Mouse (Mus musculus) forebrain, embryonic 15.5 days (tissue): ENCODE data around the gene Gm49403. TPM values are rescaled to one million over a fixed set of nuclear protein-coding genes. Genes with fewer than 3 reads are reported as not detected.
"Not testable (repeated sequence)": the region's sequence is repeated elsewhere in the genome, so short reads cannot be mapped to it uniquely, and the experiment has no call there.

Experiments
- ATAC-seq: fragments of 200-750 bp; cut with Nextera tagmentation; replicated peaks from 2 replicates; pipeline ENCODE4 v1.8.0; 2017; ENCODE audit warnings: mild to moderate bottlenecking, moderate TSS enrichment, moderate library complexity
- H3K27ac ChIP-seq: fragments of 300-500 bp; sonication (generic); replicated peaks from 2 replicates; pipeline ENCODE4 v1.5.1; 2015; ENCODE audit warnings: mild to moderate bottlenecking, inconsistent platforms
- H3K27me3 ChIP-seq: fragments of 300-500 bp; sonication (generic); 2 replicates; pipeline ENCODE4 v1.6.1; 2015; ENCODE audit warnings: inconsistent platforms
- H3K36me3 ChIP-seq: fragments of 300-500 bp; sonication (generic); 2 replicates; pipeline ENCODE4 v1.6.1; 2015; ENCODE audit warnings: mild to moderate bottlenecking, inconsistent platforms
- H3K4me1 ChIP-seq: fragments of 300-500 bp; sonication (generic); 2 replicates; pipeline ENCODE4 v1.6.1; 2015; ENCODE audit warnings: inconsistent platforms
- H3K4me2 ChIP-seq: fragments of 300-500 bp; sonication (generic); replicated peaks from 2 replicates; pipeline ENCODE4 v1.6.1; 2015; ENCODE audit warnings: mild to moderate bottlenecking, inconsistent platforms
- H3K4me3 ChIP-seq: fragments of 300-500 bp; sonication (generic); 2 replicates; pipeline ENCODE4 v1.5.1; 2015; ENCODE audit warnings: mild to moderate bottlenecking, inconsistent platforms
- H3K9ac ChIP-seq: fragments of 300-500 bp; sonication (generic); replicated peaks from 2 replicates; pipeline ENCODE4 v1.6.1; 2015; ENCODE audit warnings: mild to moderate bottlenecking, inconsistent platforms
- H3K9me3 ChIP-seq: fragments of 300-500 bp; sonication (generic); 2 replicates; pipeline ENCODE4 v1.6.1; 2016; ENCODE audit warnings: inconsistent platforms
- WGBS: fragments of 180-500 bp; shearing (Covaris S2); methylation state at CpG from one replicate; pipeline ENCODE4 v1.1.7; 2015; ENCODE audit warnings: mixed read lengths; 5-methylcytosine and 5-hydroxymethylcytosine counted together
- polyA plus RNA-seq: library from polyadenylated mRNA; unstranded; fragments of >200 nt; fragmentation: Nextera tagmentation; extraction: Ambion mirVana; gene quantifications from 2 replicates; pipeline ENCODE4 v1.2.1, GENCODE M21; 2015

Gm49403 gene
- polyA plus RNA-seq, result not detected in 2 replicates

DNA sequence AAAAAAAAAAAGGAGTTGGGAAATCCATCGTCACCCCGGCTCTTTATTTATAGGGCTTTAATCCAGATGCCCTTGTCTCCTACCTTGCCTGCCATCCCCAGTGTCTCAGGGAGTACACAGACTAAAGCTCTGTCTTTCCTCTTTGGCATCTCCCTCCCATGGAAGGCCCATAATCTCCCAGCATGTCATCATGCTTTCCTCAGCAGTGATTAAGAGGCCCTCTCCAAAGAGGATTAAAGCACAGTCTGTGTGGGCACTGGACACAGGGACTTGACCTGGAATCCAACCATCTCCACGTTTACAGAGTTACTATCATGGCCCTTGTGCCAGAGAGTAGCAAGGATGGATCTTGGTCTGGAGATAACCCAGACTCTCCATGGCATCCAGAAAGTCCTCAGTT, at the start of gene Gm49403, which contains the start of gene Lbhd1:
TSS of gene Gm49403 (plus strand) at position 315 of the 400 bp plus-strand sequence.
TSS of gene Lbhd1 (plus strand) at position 117 of the 400 bp plus-strand sequence.
- no peak within 1 kb of the TSS for H3K4me2 ChIP-seq
- no peak for ATAC-seq
- H3K36me3 ChIP-seq, result no peaks in the 10 kb centered on the region
- H3K27me3 ChIP-seq, result no peaks in the 10 kb centered on the region
- H3K4me1 ChIP-seq, result peaks cover 24% of the 10 kb centered on the region
- no peak within 1 kb of the TSS for H3K4me3 ChIP-seq
- no peak within 1 kb of the TSS for H3K27ac ChIP-seq
- no peaks in the 10 kb centered on the region for H3K9me3 ChIP-seq
- 79% methylated on average over 3 of the region's 3 CpGs for WGBS
- H3K9ac ChIP-seq, result no peak within 1 kb of the TSS

DNA sequence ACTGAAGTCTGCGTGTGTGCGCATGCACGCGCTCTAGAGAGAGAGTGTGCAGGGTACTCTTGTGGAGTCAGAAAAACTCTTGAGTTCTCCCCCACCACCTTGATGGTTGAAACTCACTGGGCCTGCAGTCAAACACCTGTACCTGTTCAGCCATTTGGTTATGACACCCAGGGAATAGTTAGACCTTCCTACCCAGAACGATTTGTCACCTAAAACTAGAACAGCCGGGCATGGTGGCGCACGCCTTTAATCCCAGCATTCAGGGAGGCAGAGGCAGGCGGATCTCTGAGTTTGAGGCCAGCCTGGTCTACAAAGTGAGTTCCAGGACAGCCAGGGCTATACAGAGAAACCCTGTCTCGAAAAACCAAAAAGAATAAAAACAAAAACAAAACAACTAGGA, 47.4 kb upstream of the Gm49403 start:
- Histone ChIP-seq H3K4me1 (peaks cover 23% of the 10 kb centered on the region), H3K27ac (peak overlapping the region; percentile 98; the same call in 1 of the 2 replicates), H3K36me3 (peaks cover 44% of the 10 kb centered on the region), H3K4me2 (peak overlapping the region; percentile 71; the same call in 1 of the 2 replicates)
- H3K9ac ChIP-seq, H3K9me3 ChIP-seq, ATAC-seq, H3K27me3 ChIP-seq, H3K4me3 ChIP-seq: not testable (repeated sequence)
- 97% methylated on average over 10 of the region's 10 CpGs for WGBS

DNA sequence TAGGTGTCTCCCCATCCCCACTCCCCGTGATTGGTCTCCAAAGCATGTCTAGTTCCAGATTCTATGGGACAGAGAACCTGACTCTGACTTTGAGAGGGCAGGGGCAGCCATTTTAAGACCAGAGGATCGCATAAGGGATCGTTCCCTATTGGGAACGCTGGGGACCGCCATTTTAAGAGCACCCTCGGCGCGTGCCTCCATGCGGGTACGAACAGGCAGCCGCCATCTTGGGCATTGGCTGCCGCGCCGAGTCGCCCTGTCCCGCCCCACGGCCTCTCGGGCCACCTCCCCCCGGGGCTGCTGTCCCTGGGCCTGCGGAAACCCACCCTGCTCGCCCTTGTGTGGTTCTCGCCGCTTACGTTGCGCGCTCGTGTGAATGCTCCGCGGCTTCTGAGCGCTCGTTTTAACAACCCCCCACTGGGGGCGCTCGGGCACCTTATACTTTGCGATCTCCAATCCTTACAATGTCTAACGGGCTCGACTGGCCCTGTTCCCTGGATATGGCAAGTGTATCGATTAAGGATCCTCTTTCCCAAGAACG, 46.4 kb upstream of the Gm49403 start, which contains the start of gene Bscl2:
TSS of gene Bscl2 (plus strand) at position 217 of the 541 bp plus-strand sequence.
- Histone ChIP-seq H3K4me2 (peak within 1 kb of the TSS; percentile 71), H3K4me3 (peak within 1 kb of the TSS; percentile 60), H3K9me3 (no peaks in the 10 kb centered on the region), H3K27me3 (no peaks in the 10 kb centered on the region), H3K36me3 (peaks cover 40% of the 10 kb centered on the region), H3K27ac (peak within 1 kb of the TSS; percentile 98), H3K4me1 (peaks cover 25% of the 10 kb centered on the region), H3K9ac (peak within 1 kb of the TSS; percentile 75)
- ATAC-seq, result peak; percentile 71
- WGBS, result under 1% methylated on average over 38 of the region's 38 CpGs

DNA sequence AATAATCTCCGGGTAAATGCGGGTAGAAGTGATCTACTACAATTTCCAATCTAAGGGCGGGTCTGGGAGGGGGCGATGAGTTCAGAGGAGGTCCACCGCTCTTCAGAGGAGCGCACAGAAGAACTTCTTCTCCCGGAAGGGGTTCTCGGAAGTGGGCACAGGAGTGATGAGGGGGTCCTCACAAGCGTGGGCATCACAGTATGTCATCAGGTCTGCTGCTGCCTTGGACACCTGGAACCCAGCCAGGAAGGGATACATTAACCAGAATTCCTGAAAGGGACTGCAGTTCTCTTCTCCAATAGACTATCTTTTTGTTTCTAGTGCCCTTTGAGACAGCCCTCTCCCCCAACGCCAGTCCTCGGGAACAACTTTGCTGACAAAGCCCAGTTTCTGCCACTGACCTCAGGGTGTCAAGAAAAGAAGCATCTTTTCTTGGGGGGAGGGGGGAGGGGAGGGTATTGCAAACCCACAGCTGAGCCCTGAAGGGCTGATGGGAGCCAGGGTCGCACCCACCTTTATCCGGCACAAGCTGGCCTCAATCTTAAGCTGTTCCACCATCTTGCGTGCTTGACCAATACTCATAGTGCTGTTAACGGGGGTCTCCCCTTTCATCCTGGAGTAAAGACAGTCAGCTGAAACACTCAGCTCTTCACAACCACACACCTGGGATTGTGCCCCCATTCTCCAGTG, 45.5 kb upstream of the Gm49403 start:
- Histone ChIP-seq H3K4me2 (peak overlapping the region; percentile 71), H3K9me3 (no peaks in the 10 kb centered on the region), H3K4me3 (peak overlapping the region; percentile 60), H3K4me1 (peaks cover 25% of the 10 kb centered on the region), H3K36me3 (peaks cover 37% of the 10 kb centered on the region), H3K27me3 (no peaks in the 10 kb centered on the region), H3K9ac (peak overlapping the region; percentile 75), H3K27ac (peak overlapping the region; percentile 98)
- 8% methylated on average over 15 of the region's 15 CpGs for WGBS
- ATAC-seq, result peak; percentile 5; the same call in 1 of the 2 replicates

DNA sequence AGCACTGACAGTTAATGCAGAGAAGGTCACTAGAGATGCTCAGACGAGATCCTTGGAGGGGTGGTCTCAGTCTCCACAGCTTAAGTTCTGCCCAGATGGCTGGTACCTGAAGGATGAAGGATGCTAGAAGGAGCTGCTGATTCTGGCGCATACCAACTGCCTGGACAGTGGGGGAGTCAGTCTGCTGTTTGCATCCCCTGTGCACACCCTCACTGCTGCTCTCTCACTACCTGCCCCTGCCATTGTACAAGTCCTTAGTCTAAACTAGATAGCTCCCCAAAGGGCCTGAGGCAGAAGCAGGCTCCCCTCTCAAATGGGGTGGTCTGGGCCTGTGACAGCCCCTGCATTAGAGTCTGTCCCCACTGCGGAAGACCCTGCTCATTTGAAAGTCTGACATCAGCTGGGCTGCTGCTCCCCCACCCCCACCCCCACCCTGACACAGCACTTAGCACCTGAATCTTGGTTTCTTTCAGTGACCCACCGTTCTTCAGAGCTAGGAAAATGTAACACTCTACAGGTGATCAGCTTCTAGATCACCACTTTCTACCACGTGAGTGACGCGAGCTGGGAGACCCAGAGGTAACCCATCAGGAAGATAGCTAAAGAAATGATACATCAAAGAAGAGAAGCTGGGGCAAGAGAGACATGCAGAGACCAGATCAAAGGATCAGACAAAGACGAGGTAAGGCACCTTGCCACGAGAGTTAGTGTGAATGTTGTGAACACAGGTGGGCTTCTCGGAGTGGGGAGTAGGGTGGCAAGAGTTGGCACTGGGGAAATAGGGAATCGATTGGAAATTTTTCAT, 44.4 kb upstream of the Gm49403 start, which contains the start of gene Gng3:
TSS of gene Gng3 (minus strand) at position 92 of the 805 bp plus-strand sequence.
- Histone ChIP-seq H3K27ac (peak within 1 kb of the TSS; percentile 98), H3K36me3 (peaks cover 26% of the 10 kb centered on the region), H3K4me3 (peak within 1 kb of the TSS; percentile 60), H3K27me3 (no peaks in the 10 kb centered on the region), H3K9ac (peak within 1 kb of the TSS; percentile 75), H3K9me3 (no peaks in the 10 kb centered on the region), H3K4me2 (peak within 1 kb of the TSS; percentile 71), H3K4me1 (peaks cover 25% of the 10 kb centered on the region)
- peak; percentile 85 for ATAC-seq
- 27% methylated on average over 11 of the region's 11 CpGs for WGBS

DNA sequence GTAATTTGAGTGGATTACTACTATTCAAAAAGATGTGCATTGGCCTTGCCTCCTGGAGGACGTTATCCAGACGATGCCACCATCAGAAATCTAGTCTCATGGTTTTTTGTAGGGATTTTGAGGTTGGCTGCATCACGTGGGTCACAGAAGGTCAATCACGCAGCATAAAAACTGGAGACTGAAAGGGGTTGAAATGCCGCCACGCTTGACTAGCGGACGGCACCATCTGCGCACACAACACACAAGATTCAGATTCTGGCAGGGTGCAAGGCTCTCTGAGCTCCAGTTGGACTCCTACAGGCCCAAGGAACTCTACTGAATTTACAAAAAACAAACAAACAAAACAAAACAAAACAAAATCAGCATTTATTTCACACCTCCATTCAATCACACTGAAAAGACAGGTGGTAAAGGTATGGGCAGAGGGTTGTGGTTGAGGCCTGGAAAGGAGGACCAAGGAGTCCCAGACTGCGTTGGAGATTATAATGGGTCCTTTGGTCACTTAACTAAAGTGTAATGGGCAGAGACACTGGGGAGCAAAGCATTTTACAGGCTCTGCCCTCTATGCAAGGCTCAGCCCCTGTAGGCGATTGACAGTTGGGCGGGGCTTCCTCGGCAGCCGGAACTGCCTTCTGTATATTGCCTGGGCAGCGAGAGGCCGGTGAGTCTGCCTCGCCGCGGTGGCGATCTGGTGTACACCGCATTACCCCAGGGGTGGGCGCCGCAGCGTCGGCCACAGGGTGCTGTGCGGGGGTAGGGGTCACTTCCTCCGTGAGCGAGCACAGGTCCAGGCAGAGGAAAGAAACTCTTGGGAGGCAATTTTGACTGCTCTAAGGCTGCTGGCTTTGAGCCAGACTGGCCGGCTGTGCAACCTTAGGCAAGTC, 43.6 kb upstream of the Gm49403 start:
- ATAC-seq, result peak; percentile 32
- Histone ChIP-seq H3K9me3 (no peaks in the 10 kb centered on the region), H3K27me3 (no peaks in the 10 kb centered on the region), H3K27ac (peak overlapping the region; percentile 98), H3K9ac (peak overlapping the region; percentile 75), H3K4me3 (peak overlapping the region; percentile 60), H3K36me3 (peaks cover 18% of the 10 kb centered on the region), H3K4me2 (peak overlapping the region; percentile 71), H3K4me1 (peaks cover 25% of the 10 kb centered on the region)
- 13% methylated on average over 29 of the region's 29 CpGs for WGBS

DNA sequence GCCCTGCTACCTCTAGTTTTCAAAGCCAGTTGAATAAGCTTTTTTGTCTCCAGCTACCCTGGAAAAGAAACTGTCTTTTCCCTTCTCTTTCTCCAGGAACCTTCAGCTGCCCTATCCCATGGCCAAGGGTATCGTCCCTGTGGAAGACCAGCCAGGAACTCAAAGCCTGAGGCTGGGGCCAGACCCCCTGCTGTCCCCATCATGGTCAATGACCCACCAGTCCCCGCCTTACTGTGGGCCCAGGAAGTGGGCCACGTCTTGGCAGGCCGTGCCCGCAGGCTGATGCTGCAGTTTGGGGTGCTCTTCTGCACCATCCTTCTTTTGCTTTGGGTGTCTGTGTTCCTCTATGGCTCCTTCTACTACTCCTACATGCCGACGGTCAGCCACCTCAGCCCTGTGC, 42.7 kb upstream of the Gm49403 start:
- H3K4me2 ChIP-seq, result peak overlapping the region; percentile 71
- peaks cover 25% of the 10 kb centered on the region for H3K4me1 ChIP-seq
- H3K27ac ChIP-seq, result no peak overlapping the region; the same call in 1 of the 2 replicates

DNA sequence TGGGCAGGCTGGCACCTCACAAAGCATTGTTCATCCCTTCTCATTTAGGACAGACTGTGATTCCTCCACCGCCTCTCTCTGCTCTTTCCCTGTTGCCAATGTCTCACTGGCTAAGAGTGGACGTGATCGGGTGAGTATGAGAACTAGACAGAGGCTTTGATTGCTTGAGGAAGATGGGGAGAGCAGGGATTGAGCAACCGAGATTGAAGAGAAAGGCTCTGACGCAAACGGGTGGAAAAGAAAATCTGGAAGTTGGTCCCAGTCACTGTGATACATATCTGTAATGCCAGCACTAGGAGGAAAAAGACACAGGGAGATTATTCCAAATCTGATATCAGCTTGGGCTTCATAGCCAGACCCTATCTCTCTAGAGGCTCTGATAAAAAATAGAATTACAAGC, 40.8 kb upstream of the Gm49403 start:
- H3K27ac ChIP-seq, result no peak overlapping the region
- no peaks in the 10 kb centered on the region for H3K27me3 ChIP-seq
- H3K9me3 ChIP-seq, result no peaks in the 10 kb centered on the region
- H3K4me1 ChIP-seq, result peaks cover 25% of the 10 kb centered on the region
- WGBS, result 91% methylated on average over 6 of the region's 6 CpGs
- peaks cover 38% of the 10 kb centered on the region for H3K36me3 ChIP-seq
- H3K4me3 ChIP-seq, result no peak overlapping the region
- H3K9ac ChIP-seq, result no peak overlapping the region
- no peak for ATAC-seq
- H3K4me2 ChIP-seq, result no peak overlapping the region

More for the DNA sequence above, 42.7 kb upstream of the Gm49403 start:
- Histone ChIP-seq H3K27me3 (no peaks in the 10 kb centered on the region), H3K9me3 (no peaks in the 10 kb centered on the region), H3K36me3 (peaks cover 22% of the 10 kb centered on the region), H3K9ac (peak overlapping the region; percentile 75; the same call in 1 of the 2 replicates), H3K4me3 (peak overlapping the region; percentile 60)
- ATAC-seq, result no peak
- 94% methylated on average over 7 of the region's 7 CpGs for WGBS

DNA sequence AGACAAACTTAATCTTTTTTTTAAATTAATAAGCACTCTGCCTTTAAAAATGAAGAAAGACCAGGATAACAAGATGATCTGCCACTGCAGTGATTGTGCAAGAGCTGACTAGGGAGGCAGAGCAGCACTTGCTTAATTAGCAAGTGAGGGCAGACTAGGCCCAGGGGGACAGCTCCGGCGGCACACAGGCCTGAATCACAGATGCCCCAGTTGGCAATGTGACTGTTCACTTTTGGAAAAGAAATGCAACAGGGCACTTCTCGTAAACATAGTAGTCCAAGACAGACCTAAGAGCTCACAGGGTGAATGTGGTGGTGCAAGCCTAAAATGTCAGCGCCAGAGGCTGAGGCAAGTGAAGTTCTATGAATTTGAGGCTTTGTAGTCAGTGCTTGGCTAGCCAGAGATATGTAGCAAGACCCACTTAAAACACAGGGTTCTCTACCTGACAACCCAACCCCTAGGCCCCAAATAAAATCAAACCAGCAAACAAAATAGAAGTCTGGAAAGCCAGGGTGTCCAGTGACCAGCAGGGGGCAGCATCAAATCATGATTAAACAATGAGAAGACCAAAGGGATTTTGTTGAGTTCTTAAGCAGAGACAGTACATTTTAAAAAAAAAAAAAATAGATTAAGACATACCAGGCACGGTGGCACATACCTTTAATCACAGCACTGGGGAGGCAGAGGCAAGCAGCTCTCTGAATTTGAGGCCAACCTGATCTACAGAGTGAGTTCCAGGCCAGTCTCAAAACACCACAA, 39.2 kb upstream of the Gm49403 start:
- Histone ChIP-seq H3K27ac (no peak overlapping the region), H3K4me2 (no peak overlapping the region), H3K4me3 (no peak overlapping the region), H3K9me3 (no peaks in the 10 kb centered on the region), H3K36me3 (peaks cover 50% of the 10 kb centered on the region), H3K27me3 (no peaks in the 10 kb centered on the region), H3K4me1 (peaks cover 20% of the 10 kb centered on the region), H3K9ac (no peak overlapping the region)
- no peak for ATAC-seq
- WGBS, result 55% methylated on average over 5 of the region's 5 CpGs

DNA sequence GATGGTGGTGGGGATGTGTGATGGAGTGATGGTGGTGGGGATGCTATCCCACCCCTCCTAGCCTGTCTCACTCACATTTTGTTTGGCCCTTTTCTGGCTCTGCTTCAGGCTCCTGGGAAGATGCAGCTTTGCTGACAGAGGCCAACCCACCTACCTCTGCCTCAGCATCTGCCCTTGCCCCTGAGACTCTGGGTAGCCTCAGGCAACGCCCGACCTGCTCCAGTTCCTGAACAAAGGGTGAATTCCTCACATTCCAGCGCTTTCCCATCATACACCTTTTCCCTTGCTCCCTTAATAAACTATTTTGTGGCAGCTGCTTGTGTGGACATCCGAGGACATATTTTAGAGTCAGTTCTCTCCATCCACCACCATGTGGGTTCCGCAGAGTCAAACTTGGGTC, 35.4 kb upstream of the Gm49403 start:
- 86% methylated on average over 5 of the region's 5 CpGs for WGBS
- H3K27me3 ChIP-seq, result no peaks in the 10 kb centered on the region
- peaks cover 40% of the 10 kb centered on the region for H3K36me3 ChIP-seq
- H3K27ac ChIP-seq, result no peak overlapping the region
- no peak overlapping the region for H3K9ac ChIP-seq
- no peak for ATAC-seq
- H3K9me3 ChIP-seq, result no peaks in the 10 kb centered on the region
- H3K4me1 ChIP-seq, result no peaks in the 10 kb centered on the region
- H3K4me2 ChIP-seq, result no peak overlapping the region
- no peak overlapping the region for H3K4me3 ChIP-seq
